Mouse (Mus musculus): Measurements from ENCODE around the gene Arid5b. TPM values are rescaled to one million over a fixed set of nuclear protein-coding genes. Genes with fewer than 3 reads are reported as not detected.

Gene Arid5b
- polyA plus RNA-seq, 1 experiment = 4.0 TPM

DNA sequence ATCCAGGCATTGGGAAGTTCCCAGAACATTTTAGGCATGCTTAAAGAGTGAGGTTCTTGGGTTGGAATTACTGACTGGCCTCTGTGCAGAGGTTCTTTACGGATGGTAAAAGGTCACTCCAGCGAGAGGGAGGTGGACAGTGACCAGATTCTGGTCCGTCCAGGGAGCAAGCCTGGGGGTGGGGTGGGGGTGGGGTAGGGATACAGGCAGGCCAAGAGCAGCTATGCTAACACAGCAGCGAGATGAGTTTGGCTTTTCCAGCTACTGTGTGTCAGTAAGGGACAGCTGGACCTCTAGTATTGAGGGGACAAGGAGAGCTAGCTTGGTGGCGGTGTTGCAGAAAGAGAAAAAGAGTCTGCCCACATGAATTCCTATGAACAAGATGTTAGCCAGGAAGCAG is 167.9 kb downstream of the Arid5b start:
- Histone ChIP-seq H3K36me3 (ENCODE audit: control insufficient read depth, insufficient read depth, low read length) (no peaks in the 10 kb centered on the region), H3K4me1 (replicated peaks; ENCODE audit: control insufficient read depth, insufficient read depth, low read length) (no peaks in the 10 kb centered on the region), H3K4me3 (ENCODE audit: control insufficient read depth, insufficient read depth, low read length) (no peak overlapping the region), H3K27me3 (ENCODE audit: control insufficient read depth, insufficient read depth, low read length) (no peaks in the 10 kb centered on the region), H3K27ac (ENCODE audit: control insufficient read depth, insufficient read depth, low read length) (no peak overlapping the region)
- WGBS = 98% methylated on average over 5 of the region's 5 CpGs
- no peak for TF ChIP-seq CTCF (IDR thresholded peaks at IDR 0.05; ENCODE audit: borderline replicate concordance, control insufficient read depth, extremely low read depth, insufficient read depth, low read length, poor library complexity)
- no peak for TF ChIP-seq POLR2A (IDR thresholded peaks at IDR 0.05; ENCODE audit: control insufficient read depth, extremely low read depth, insufficient read depth, low read length, poor library complexity)
- DNase-seq = no peak

GRCm38 (mm10) chr10:68110182-68110581 is 168.4 kb downstream of the Arid5b start:
- Histone ChIP-seq H3K36me3 (ENCODE audit: control insufficient read depth, insufficient read depth, low read length) (no peaks in the 10 kb centered on the region), H3K4me3 (ENCODE audit: control insufficient read depth, insufficient read depth, low read length) (no peak overlapping the region), H3K27me3 (ENCODE audit: control insufficient read depth, insufficient read depth, low read length) (no peaks in the 10 kb centered on the region), H3K4me1 (replicated peaks; ENCODE audit: control insufficient read depth, insufficient read depth, low read length) (no peaks in the 10 kb centered on the region), H3K27ac (ENCODE audit: control insufficient read depth, insufficient read depth, low read length) (no peak overlapping the region)
- no peak for DNase-seq
- 94% methylated on average over 8 of the region's 8 CpGs for WGBS
- TF ChIP-seq POLR2A (IDR thresholded peaks at IDR 0.05; ENCODE audit: control insufficient read depth, extremely low read depth, insufficient read depth, low read length, poor library complexity) (no peak), CTCF (IDR thresholded peaks at IDR 0.05; ENCODE audit: borderline replicate concordance, control insufficient read depth, extremely low read depth, insufficient read depth, low read length, poor library complexity) (no peak)

DNA sequence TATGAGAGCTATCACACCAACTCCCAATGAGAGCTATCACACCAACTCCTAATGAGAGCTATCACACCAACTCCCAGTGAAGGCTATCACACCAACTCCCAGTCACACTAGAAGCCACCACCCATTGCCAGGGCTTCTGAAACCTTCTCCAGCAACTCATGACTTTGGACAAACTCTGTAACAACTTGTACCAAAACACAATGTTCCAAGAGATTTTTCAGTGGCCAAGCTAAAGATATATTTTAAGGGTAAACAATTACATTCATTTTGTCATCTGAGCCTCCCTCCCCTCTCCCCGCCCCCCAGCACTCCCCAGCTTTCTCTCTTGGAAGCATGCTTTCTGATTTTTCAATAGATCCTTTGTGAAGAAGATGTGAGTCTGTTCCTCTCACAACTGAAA is 168.9 kb downstream of the Arid5b start:
- Histone ChIP-seq H3K4me1 (replicated peaks; ENCODE audit: control insufficient read depth, insufficient read depth, low read length) (peaks cover 1% of the 10 kb centered on the region), H3K4me3 (ENCODE audit: control insufficient read depth, insufficient read depth, low read length) (no peak overlapping the region), H3K27me3 (ENCODE audit: control insufficient read depth, insufficient read depth, low read length) (no peaks in the 10 kb centered on the region), H3K36me3 (ENCODE audit: control insufficient read depth, insufficient read depth, low read length) (no peaks in the 10 kb centered on the region), H3K27ac (ENCODE audit: control insufficient read depth, insufficient read depth, low read length) (no peak overlapping the region)
- WGBS = 94% methylated on average over 1 of the region's 1 CpGs
- DNase-seq = no peak
- no peak for TF ChIP-seq CTCF (IDR thresholded peaks at IDR 0.05; ENCODE audit: borderline replicate concordance, control insufficient read depth, extremely low read depth, insufficient read depth, low read length, poor library complexity)
- no peak for TF ChIP-seq POLR2A (IDR thresholded peaks at IDR 0.05; ENCODE audit: control insufficient read depth, extremely low read depth, insufficient read depth, low read length, poor library complexity)

DNA sequence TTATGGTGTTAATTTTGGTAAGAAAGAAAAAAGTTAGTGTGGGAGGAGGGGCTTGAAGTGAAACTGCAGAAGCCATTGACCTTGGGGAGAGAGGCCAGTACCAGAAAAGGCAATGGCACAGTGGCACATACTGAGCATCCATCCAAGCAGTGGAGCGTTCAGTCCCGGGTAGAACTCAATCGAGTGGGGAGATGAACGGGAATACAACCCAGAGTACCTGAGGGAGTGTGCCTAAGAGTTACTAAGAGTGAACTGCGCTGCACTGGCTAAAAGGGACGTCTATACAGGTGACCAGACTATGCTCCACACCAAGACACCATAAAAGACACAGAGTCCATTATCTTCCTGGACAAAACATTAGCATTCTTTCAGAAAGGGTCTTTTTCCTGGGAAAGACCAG is 170.8 kb downstream of the Arid5b start:
- 94% methylated on average over 6 of the region's 6 CpGs for WGBS
- peaks cover 3% of the 10 kb centered on the region for H3K4me1 ChIP-seq (replicated peaks; ENCODE audit: control insufficient read depth, insufficient read depth, low read length)
- no peak for DNase-seq
- H3K27ac ChIP-seq (ENCODE audit: control insufficient read depth, insufficient read depth, low read length) = no peak overlapping the region
- no peaks in the 10 kb centered on the region for H3K36me3 ChIP-seq (ENCODE audit: control insufficient read depth, insufficient read depth, low read length)
- no peak overlapping the region for H3K4me3 ChIP-seq (ENCODE audit: control insufficient read depth, insufficient read depth, low read length)
- H3K27me3 ChIP-seq (ENCODE audit: control insufficient read depth, insufficient read depth, low read length) = no peaks in the 10 kb centered on the region
- TF ChIP-seq CTCF (IDR thresholded peaks at IDR 0.05; ENCODE audit: borderline replicate concordance, control insufficient read depth, extremely low read depth, insufficient read depth, low read length, poor library complexity) (no peak), POLR2A (IDR thresholded peaks at IDR 0.05; ENCODE audit: control insufficient read depth, extremely low read depth, insufficient read depth, low read length, poor library complexity) (no peak)

DNA sequence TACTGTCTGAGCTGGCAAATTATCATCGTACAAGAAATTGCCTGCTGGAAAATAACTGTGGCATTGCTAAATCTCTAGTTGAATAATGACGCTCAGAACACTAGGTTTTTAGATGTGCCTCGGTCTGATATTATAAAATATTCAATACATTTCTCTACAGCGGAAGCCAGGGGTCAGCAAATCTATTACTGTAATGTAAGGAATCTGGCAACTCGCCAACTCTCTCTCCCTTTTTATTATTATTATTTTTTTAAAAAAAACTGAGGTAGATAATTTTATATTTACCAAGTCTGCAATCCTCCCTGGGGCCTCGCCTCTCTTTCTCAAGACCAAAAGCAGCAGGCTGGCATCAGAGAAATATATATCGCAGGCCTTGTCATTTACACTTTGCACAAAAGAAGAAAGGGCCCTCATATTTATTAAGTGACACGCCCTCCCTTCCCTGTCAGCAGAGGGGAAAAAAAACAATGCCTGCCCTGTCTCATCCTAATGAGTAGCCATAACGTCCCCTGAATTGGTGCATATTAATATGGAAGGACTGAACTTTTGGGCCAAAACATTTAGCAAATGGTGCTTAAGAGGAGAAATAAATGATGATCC is 172.1 kb downstream of the Arid5b start:
- Histone ChIP-seq H3K27ac (ENCODE audit: control insufficient read depth, insufficient read depth, low read length) (no peak overlapping the region), H3K27me3 (ENCODE audit: control insufficient read depth, insufficient read depth, low read length) (no peaks in the 10 kb centered on the region), H3K4me3 (ENCODE audit: control insufficient read depth, insufficient read depth, low read length) (no peak overlapping the region), H3K36me3 (ENCODE audit: control insufficient read depth, insufficient read depth, low read length) (no peaks in the 10 kb centered on the region), H3K4me1 (replicated peaks; ENCODE audit: control insufficient read depth, insufficient read depth, low read length) (peaks cover 3% of the 10 kb centered on the region)
- TF ChIP-seq POLR2A (IDR thresholded peaks at IDR 0.05; ENCODE audit: control insufficient read depth, extremely low read depth, insufficient read depth, low read length, poor library complexity) (no peak), CTCF (IDR thresholded peaks at IDR 0.05; ENCODE audit: borderline replicate concordance, control insufficient read depth, extremely low read depth, insufficient read depth, low read length, poor library complexity) (no peak)
- 92% methylated on average over 9 of the region's 9 CpGs for WGBS
- no peak for DNase-seq

GRCm38 (mm10) chr10:68104881-68105781 is 173.4 kb downstream of the Arid5b start:
- WGBS = 37% methylated on average over 14 of the region's 14 CpGs
- Histone ChIP-seq H3K36me3 (ENCODE audit: control insufficient read depth, insufficient read depth, low read length) (no peaks in the 10 kb centered on the region), H3K27me3 (ENCODE audit: control insufficient read depth, insufficient read depth, low read length) (no peaks in the 10 kb centered on the region), H3K4me1 (replicated peaks; ENCODE audit: control insufficient read depth, insufficient read depth, low read length) (peaks cover 3% of the 10 kb centered on the region), H3K27ac (ENCODE audit: control insufficient read depth, insufficient read depth, low read length) (peak overlapping the region; percentile 66), H3K4me3 (ENCODE audit: control insufficient read depth, insufficient read depth, low read length) (no peak overlapping the region)
- peak; percentile 24 for DNase-seq
- TF ChIP-seq CTCF (IDR thresholded peaks at IDR 0.05; ENCODE audit: borderline replicate concordance, control insufficient read depth, extremely low read depth, insufficient read depth, low read length, poor library complexity) = no peak
- no peak for TF ChIP-seq POLR2A (IDR thresholded peaks at IDR 0.05; ENCODE audit: control insufficient read depth, extremely low read depth, insufficient read depth, low read length, poor library complexity)
